Mouse (Mus musculus) heart, embryonic 15.5 days (tissue): ENCODE measurements around the gene Rbm28. TPM values are rescaled to one million over a fixed set of nuclear protein-coding genes. Genes with fewer than 3 reads are reported as not detected.

Experiments used
- ATAC-seq: fragments of 200-750 bp; cut with Nextera tagmentation; replicated peaks from 2 replicates; pipeline ENCODE4 v1.8.0; 2017; ENCODE audit warnings: low read depth, moderate TSS enrichment; ENCODE audit not compliant: insufficient number of reproducible peaks, insufficient read depth, low FRiP score
- H3K27ac ChIP-seq: fragments of 300-500 bp; sonication (generic); 2 replicates; pipeline ENCODE4 v1.5.1; 2015; ENCODE audit warnings: mild to moderate bottlenecking, inconsistent platforms
- H3K27me3 ChIP-seq: fragments of 300-500 bp; sonication (generic); 2 replicates; pipeline ENCODE4 v1.6.1; 2015; ENCODE audit warnings: inconsistent platforms
- H3K36me3 ChIP-seq: fragments of 300-500 bp; sonication (generic); 2 replicates; pipeline ENCODE4 v1.6.1; 2015; ENCODE audit warnings: mild to moderate bottlenecking, inconsistent platforms
- H3K4me1 ChIP-seq: fragments of 300-500 bp; sonication (generic); replicated peaks from 2 replicates; pipeline ENCODE4 v1.6.1; 2015; ENCODE audit warnings: inconsistent platforms
- H3K4me2 ChIP-seq: fragments of 300-500 bp; sonication (generic); 2 replicates; pipeline ENCODE4 v1.6.1; 2015; ENCODE audit warnings: inconsistent platforms, mild to moderate bottlenecking, moderate library complexity
- H3K4me3 ChIP-seq: fragments of 300-500 bp; sonication (generic); 2 replicates; pipeline ENCODE4 v1.5.1; 2015; ENCODE audit warnings: mild to moderate bottlenecking, inconsistent platforms
- H3K9ac ChIP-seq: fragments of 300-500 bp; sonication (generic); 2 replicates; pipeline ENCODE4 v1.6.1; 2015; ENCODE audit warnings: mild to moderate bottlenecking, inconsistent platforms
- H3K9me3 ChIP-seq: fragments of 300-500 bp; sonication (generic); replicated peaks from 2 replicates; pipeline ENCODE4 v1.6.1; 2016; ENCODE audit warnings: inconsistent platforms
- WGBS: fragments of 180-500 bp; shearing (Covaris S2); methylation state at CpG from one replicate; pipeline ENCODE4 v1.1.7; 2015; ENCODE audit warnings: mixed read lengths; 5-methylcytosine and 5-hydroxymethylcytosine counted together
- polyA plus RNA-seq: library from polyadenylated mRNA; unstranded; fragments of >200 nt; fragmentation: Nextera tagmentation; extraction: Ambion mirVana; gene quantifications from 2 replicates; pipeline ENCODE4 v1.2.1, GENCODE M21; 2015

The Rbm28 gene
- polyA plus RNA-seq, 1 experiment from 2014 or later: 22.8 TPM

DNA sequence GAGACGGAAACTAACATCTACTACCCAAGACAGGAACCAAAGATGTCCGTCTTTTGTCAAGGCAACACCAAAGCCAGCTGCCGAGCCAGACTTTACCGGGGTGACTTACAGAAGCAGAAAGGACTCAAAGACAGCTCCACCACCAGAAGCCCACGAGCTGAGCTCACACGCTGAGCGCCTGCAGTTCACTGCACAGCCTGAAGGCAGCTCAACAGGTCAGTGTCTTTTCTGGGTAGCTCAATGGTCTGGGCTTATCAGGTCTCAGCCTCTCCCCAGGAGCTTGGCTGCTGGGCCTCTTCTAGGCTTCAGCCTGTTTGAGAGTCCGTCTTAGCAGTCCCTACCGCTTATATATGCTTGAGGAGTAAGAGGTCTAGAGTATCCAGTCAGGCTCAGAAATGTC, 31.7 kb downstream of the Rbm28 start:
- no peak for ATAC-seq
- H3K9ac ChIP-seq: no peak overlapping the region
- no peak overlapping the region for H3K27ac ChIP-seq
- WGBS: 91% methylated on average over 9 of the region's 9 CpGs
- H3K4me2 ChIP-seq: no peak overlapping the region
- peaks cover 63% of the 10 kb centered on the region for H3K36me3 ChIP-seq
- H3K9me3 ChIP-seq: no peaks in the 10 kb centered on the region
- H3K27me3 ChIP-seq: no peaks in the 10 kb centered on the region
- no peak overlapping the region for H3K4me3 ChIP-seq
- no peaks in the 10 kb centered on the region for H3K4me1 ChIP-seq

DNA sequence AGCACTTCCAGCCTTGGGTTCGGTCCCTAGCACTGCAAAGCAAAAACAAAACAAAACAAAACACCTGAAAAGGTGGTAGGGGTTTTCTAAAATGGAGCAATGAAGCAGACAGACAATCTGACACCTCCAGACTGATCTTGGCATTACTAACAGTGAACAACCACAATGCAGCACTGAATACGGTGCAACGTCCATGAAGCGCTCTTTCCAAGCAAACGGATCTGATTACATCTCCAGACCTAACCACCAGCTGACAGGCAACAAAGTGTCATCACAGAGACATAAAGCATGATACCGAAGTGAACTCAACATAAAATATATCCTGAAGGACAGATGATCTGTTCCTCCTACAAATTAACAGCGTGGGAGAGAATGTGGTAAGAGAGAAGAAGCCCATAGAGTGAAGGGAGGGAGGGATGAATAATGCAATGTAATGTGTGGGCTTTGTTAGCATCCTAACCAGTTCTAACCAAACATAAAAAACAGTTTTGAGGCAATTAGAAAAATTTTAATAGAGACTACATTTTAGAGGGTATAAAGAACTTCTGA, 37.9 kb downstream of the Rbm28 start:
- no peak overlapping the region for H3K9ac ChIP-seq
- H3K9me3 ChIP-seq: no peaks in the 10 kb centered on the region
- H3K27ac ChIP-seq: no peak overlapping the region
- no peaks in the 10 kb centered on the region for H3K27me3 ChIP-seq
- peaks cover 65% of the 10 kb centered on the region for H3K36me3 ChIP-seq
- ATAC-seq: no peak
- 80% methylated on average over 7 of the region's 7 CpGs for WGBS
- no peaks in the 10 kb centered on the region for H3K4me1 ChIP-seq
- H3K4me2 ChIP-seq: no peak overlapping the region
- H3K4me3 ChIP-seq: no peak overlapping the region

DNA sequence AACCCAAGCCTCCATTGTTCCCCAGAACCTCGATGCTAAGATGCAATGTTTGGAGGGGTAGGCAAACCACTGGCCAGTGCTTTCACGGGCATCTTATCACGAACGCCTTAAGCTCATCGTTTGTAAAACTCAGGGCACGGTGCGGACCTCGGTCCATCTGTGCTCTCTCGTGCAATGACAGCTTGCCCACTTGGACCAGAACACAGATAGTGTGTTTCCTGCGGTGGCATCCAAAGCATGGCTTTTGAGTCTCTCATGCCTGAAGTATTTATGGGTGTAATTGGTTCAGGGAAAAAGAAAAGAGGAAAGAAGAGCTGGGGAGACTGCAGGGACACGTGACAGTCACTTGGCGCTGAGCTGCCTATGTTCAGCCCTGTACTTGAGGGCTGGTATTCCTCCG, 44.8 kb downstream of the Rbm28 start:
- no peak for ATAC-seq
- Histone ChIP-seq H3K4me3 (no peak overlapping the region), H3K4me1 (peaks cover 6% of the 10 kb centered on the region; the same call in 1 of the 2 replicates), H3K9me3 (no peaks in the 10 kb centered on the region), H3K36me3 (peaks cover 8% of the 10 kb centered on the region), H3K27me3 (no peaks in the 10 kb centered on the region), H3K27ac (no peak overlapping the region), H3K9ac (no peak overlapping the region), H3K4me2 (no peak overlapping the region)
- 83% methylated on average over 13 of the region's 13 CpGs for WGBS

DNA sequence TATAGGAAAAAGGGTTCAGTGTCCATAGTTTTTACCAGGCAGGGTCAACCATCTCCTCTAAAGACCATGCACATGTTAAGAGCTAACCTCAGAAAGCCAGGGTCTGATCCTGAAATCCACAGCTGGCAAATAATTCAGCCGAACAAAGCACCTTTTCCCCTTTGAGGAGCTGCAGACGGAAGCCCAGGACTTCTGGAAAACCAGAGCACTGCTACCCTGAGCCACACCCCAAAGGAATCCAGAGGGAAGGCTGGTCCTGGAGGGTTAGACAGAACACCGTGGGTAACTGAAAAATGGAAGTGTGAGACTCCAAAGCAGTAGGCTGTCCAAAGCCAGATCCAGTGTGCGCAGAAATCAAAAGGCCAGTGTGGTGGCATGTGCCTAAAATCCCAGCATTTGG, 45.8 kb downstream of the Rbm28 start:
- 70% methylated on average over 4 of the region's 4 CpGs for WGBS
- Histone ChIP-seq H3K27ac (no peak overlapping the region), H3K4me1 (peaks cover 6% of the 10 kb centered on the region; the same call in 1 of the 2 replicates), H3K27me3 (no peaks in the 10 kb centered on the region), H3K4me2 (no peak overlapping the region), H3K36me3 (no peaks in the 10 kb centered on the region), H3K4me3 (no peak overlapping the region), H3K9ac (no peak overlapping the region), H3K9me3 (no peaks in the 10 kb centered on the region)
- no peak for ATAC-seq

DNA sequence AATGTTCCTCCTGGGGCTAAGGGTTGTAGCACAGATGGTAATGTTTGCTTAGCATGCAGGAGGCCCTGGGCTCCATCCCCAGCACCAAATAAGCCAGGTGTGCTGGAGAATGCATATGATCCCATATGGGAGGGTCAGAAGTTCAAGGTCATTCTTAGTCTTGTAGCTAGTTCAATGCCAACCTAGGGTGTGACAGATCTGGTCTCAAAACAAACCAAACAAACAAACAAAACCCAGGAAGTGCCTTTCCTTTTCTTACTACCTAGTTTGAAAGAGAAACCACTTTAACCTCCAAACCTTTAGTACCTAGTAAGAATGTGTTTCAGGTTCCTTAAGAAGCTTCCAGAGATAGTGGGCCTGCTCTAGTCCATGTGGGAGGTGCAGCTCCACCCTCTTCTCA, 46.6 kb downstream of the Rbm28 start:
- H3K4me1 ChIP-seq: peaks cover 6% of the 10 kb centered on the region; the same call in 1 of the 2 replicates
- H3K4me3 ChIP-seq: no peak overlapping the region
- no peak for ATAC-seq
- no peaks in the 10 kb centered on the region for H3K36me3 ChIP-seq
- no peak overlapping the region for H3K4me2 ChIP-seq
- no peaks in the 10 kb centered on the region for H3K27me3 ChIP-seq
- H3K9ac ChIP-seq: no peak overlapping the region
- no peak overlapping the region for H3K27ac ChIP-seq
- no peaks in the 10 kb centered on the region for H3K9me3 ChIP-seq

DNA sequence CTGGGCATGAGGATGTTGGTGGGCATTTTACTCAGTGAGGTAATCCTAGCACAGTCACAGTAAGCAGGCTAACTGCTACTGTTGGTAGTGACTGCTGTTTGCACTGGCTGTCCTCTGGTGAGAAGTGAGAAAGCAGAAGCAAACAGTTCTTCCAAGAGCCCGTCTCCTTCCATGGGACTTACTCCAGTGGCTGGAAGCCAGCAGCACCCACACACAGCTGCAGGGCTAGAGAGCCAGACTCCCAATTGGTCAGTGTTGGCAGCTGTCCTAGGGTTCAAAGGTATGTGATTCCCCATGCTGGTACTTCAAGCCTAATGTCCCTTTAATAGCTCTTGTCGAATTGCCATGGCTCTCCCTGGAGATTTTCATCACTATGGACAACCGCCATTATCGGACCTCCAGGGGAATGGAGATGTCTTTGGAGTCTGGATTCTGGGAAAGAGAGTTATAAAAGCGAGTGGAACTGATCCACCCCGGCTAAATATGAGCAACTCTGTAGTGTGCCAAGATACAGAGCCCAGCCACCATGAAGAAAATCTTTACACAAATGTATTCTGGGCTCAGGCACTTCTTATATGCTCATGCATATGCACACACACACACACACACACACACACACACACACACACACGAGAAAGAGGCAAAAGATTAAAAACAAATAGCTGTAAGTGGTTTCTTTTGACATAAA, 47.2 kb downstream of the Rbm28 start:
- WGBS: 54% methylated on average over 7 of the region's 7 CpGs
- Histone ChIP-seq H3K27me3 (no peaks in the 10 kb centered on the region), H3K27ac (0 out of 2 replicates have a peak overlapping the region, but pooled peaks have one; percentile 2)

DNA sequence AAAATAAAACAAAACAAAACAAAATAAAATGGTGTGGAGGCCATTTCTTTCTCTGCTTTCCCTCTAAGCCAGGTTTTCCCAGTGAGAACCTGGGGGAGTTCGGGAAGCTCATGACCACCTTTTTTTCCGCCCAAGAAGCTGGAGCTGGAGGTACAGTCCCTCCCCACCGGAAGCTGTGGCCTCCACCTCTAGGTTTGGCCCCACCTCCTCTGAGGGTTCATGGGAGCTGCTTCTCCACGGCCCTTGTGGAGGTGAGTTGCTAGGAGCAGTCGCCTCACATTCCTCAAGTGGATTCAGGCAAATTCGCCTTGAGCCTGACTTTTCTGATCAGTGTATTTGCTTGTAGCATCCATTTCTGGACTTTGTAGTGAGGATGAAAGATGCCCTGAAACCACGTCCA, 49.0 kb downstream of the Rbm28 start:
- H3K36me3 ChIP-seq: no peaks in the 10 kb centered on the region
- WGBS: 58% methylated on average over 7 of the region's 7 CpGs
- no peak for ATAC-seq

More for the DNA sequence above, 47.2 kb downstream of the Rbm28 start:
- peaks cover 6% of the 10 kb centered on the region; the same call in 1 of the 2 replicates for H3K4me1 ChIP-seq
- no peak for ATAC-seq
- H3K9ac ChIP-seq: no peak overlapping the region
- no peak overlapping the region for H3K4me2 ChIP-seq
- no peaks in the 10 kb centered on the region for H3K36me3 ChIP-seq
- H3K4me3 ChIP-seq: no peak overlapping the region
- no peaks in the 10 kb centered on the region for H3K9me3 ChIP-seq

DNA sequence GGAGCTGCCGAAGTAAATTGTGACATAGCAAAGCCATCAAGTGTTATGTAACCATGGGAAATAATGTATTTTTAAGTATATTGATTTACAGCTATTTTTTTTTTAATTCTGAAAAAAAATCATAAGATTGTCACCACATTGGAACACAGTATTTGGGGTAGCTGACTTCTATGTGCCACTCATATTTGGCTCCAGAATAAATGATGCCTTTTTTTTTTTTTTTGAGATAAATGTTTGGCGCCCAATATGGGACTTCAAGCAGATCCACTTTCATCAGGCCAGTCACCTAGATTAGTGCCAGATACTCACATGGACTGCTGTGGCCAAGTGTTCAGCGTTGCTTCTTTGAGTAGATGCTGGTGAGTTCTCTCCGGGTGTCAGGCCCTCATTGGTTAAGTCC, 53.3 kb downstream of the Rbm28 start:
- no peaks in the 10 kb centered on the region for H3K36me3 ChIP-seq
- WGBS: 84% methylated on average over 4 of the region's 4 CpGs
- H3K4me2 ChIP-seq: no peak overlapping the region
- no peaks in the 10 kb centered on the region for H3K27me3 ChIP-seq
- no peak overlapping the region for H3K27ac ChIP-seq
- no peak overlapping the region for H3K4me3 ChIP-seq
- H3K9ac ChIP-seq: no peak overlapping the region
- no peaks in the 10 kb centered on the region for H3K4me1 ChIP-seq
- no peak for ATAC-seq
- H3K9me3 ChIP-seq: no peaks in the 10 kb centered on the region

More for the DNA sequence above, 49.0 kb downstream of the Rbm28 start:
- Histone ChIP-seq H3K27me3 (no peaks in the 10 kb centered on the region), H3K4me1 (peaks cover 6% of the 10 kb centered on the region; the same call in 1 of the 2 replicates), H3K9ac (no peak overlapping the region), H3K9me3 (no peaks in the 10 kb centered on the region), H3K4me3 (no peak overlapping the region), H3K27ac (no peak overlapping the region), H3K4me2 (no peak overlapping the region)

DNA sequence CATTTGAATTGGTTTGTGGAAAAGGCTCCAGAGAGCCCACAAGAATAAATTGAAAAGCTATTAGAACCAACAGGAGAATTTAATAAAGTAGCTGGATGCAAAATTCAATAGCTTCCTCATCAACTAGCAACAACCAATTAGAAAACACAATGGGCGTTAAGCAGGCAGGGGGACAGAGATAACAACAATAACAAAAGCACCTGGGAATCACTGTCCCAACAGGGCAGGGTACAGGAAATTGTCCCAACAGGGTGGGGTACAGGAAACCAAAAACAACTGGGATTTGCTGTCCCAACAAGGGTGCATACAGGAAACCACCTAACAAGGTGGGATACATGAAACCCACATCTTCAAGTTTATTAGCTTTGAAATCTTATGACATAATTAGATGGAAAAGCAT, 56.4 kb downstream of the Rbm28 start:
- Histone ChIP-seq H3K4me1 (no peaks in the 10 kb centered on the region), H3K4me2 (no peak overlapping the region), H3K27ac (no peak overlapping the region), H3K4me3 (no peak overlapping the region), H3K9ac (no peak overlapping the region), H3K36me3 (no peaks in the 10 kb centered on the region), H3K9me3 (no peaks in the 10 kb centered on the region), H3K27me3 (no peaks in the 10 kb centered on the region)
- no peak for ATAC-seq
- 73% methylated on average over 1 of the region's 1 CpGs for WGBS

DNA sequence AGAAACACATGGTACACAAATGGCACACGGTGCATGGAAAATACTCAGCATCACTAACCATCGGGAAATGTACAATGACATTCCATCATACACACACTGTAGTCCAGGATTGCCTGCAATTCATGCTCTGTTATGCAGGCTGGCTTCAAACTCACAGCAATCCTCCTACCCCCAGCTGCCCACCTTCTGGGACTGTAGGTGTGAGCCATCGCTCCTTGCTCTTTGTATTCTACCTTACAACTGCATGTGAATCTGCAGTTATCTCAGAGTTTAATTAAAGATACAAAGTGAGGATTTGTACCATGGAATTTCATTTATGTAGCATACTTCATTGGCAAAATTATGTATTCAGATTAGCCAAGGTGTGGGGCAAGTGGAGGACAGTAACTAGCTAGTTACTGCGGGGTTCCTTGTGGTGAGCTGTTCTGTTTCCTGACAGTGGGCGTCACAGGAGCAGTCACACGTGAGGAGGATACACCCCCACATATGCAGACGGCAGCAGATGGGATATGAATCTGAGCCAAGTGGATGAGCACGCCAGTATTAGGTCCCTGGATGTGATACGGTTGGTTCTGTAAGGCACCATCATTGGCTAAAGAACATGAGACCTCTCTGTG, 63.5 kb downstream of the Rbm28 start:
- Histone ChIP-seq H3K4me3 (no peak overlapping the region), H3K4me2 (no peak overlapping the region), H3K27ac (no peak overlapping the region), H3K36me3 (no peaks in the 10 kb centered on the region), H3K9me3 (no peaks in the 10 kb centered on the region), H3K27me3 (no peaks in the 10 kb centered on the region), H3K9ac (no peak overlapping the region), H3K4me1 (no peaks in the 10 kb centered on the region)
- ATAC-seq: no peak
- 76% methylated on average over 9 of the region's 9 CpGs for WGBS

DNA sequence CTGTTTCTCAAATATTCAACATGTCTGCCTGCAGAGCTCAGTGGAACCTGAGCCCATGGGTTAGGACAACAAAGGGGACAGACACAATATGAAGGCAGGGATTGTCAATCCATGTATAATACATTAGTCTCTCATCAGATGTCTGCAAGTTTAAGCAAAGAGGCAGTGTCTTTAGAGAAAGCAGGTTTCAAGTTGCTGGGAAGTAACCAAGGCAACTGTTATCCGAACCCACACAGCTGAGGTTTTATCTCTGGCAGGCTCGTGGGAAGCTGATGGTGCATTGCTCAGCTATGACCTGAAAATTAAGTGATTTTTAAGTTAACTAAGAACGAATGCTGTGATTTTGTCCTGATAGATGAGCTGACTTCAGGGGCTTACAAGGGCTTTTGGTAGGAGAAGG, 64.4 kb downstream of the Rbm28 start:
- H3K27ac ChIP-seq: no peak overlapping the region
- no peaks in the 10 kb centered on the region for H3K27me3 ChIP-seq
- H3K36me3 ChIP-seq: no peaks in the 10 kb centered on the region
- ATAC-seq: no peak
- WGBS: 19% methylated on average over 3 of the region's 3 CpGs
- no peak overlapping the region for H3K4me2 ChIP-seq
- H3K4me3 ChIP-seq: no peak overlapping the region
- no peaks in the 10 kb centered on the region for H3K9me3 ChIP-seq
- no peaks in the 10 kb centered on the region for H3K4me1 ChIP-seq
- H3K9ac ChIP-seq: no peak overlapping the region
